Mouse (Mus musculus) CH12.LX (cell line): Measurements from ENCODE around the gene Fen1. TPM values are rescaled to one million over a fixed set of nuclear protein-coding genes. Genes with fewer than 3 reads are reported as not detected.
A peak's percentile ranks its signal among the peaks of the same experiment; 100 is the strongest.

Experiments
- DNase-seq: peaks from one replicate; pipeline ENCODE4 v3.0.0-alpha.2; 2013; ENCODE audit errors: extremely low read depth
- H3K27ac ChIP-seq: 2 replicates; pipeline ENCODE4 v1.5.1; 2012; ENCODE audit warnings: low read depth, mild to moderate bottlenecking, control low read depth, moderate library complexity; ENCODE audit not compliant: insufficient read depth
- H3K27me3 ChIP-seq: replicated peaks from 2 replicates; pipeline ENCODE3; 2012; ENCODE audit warnings: inconsistent platforms
- H3K36me3 ChIP-seq, 2 experiments: replicated peaks in 1 of 2; 2 replicates each; pipeline versions ENCODE3 to v1.6.1; 2012; ENCODE audit warnings: inconsistent platforms in 1 of 2, low read length in 1 of 2, mild to moderate bottlenecking in 1 of 2, mixed read lengths in 1 of 2, moderate library complexity in 1 of 2; ENCODE audit not compliant: control insufficient read depth in 1 of 2, insufficient read depth in 1 of 2
- H3K4me1 ChIP-seq, 2 experiments: 2 replicates each; pipeline ENCODE4 v1.6.1; 2012; ENCODE audit warnings: inconsistent platforms in 1 of 2, moderate library complexity in 1 of 2; ENCODE audit not compliant: insufficient read depth in 2 of 2, control insufficient read depth in 1 of 2
- H3K4me2 ChIP-seq: 2 replicates; pipeline ENCODE4 v1.6.1; 2012; ENCODE audit warnings: low read depth, mild to moderate bottlenecking, control low read depth; ENCODE audit not compliant: poor library complexity, insufficient read depth, severe bottlenecking
- H3K4me3 ChIP-seq, 3 experiments: fragments of 150-350 bp in 1 of 3; sonication (generic) in 1 of 3; replicated peaks in 1 of 3; 2 replicates each; pipeline versions ENCODE3 to v1.5.1; 2011 to 2012; ENCODE audit warnings: low read depth in 2 of 3, low read length in 2 of 3, mild to moderate bottlenecking in 2 of 3, moderate library complexity in 2 of 3, control low read depth in 1 of 3, improper control_type of control experiment in 1 of 3, inconsistent platforms in 1 of 3, mixed read lengths in 1 of 3; ENCODE audit not compliant: poor library complexity in 1 of 3
- H3K79me2 ChIP-seq: replicated peaks from 2 replicates; pipeline ENCODE4 v1.6.1; 2012; ENCODE audit warnings: mild to moderate bottlenecking, moderate library complexity; ENCODE audit not compliant: control insufficient read depth, poor library complexity, insufficient read depth, severe bottlenecking; ENCODE audit errors: extremely low read depth
- H3K9ac ChIP-seq: 2 replicates; pipeline ENCODE4 v1.6.1; 2012; ENCODE audit warnings: low read depth, mild to moderate bottlenecking, control low read depth, moderate library complexity; ENCODE audit not compliant: insufficient read depth
- H3K9me3 ChIP-seq: replicated peaks from 2 replicates; pipeline ENCODE3; 2012; ENCODE audit warnings: low read length, inconsistent platforms, mixed read lengths
- BHLHE40 ChIP-seq: IDR thresholded peaks from 2 replicates; pipeline ENCODE4 v1.6.1; 2011; ENCODE audit warnings: mild to moderate bottlenecking, low read depth, low read length, improper control_type of control experiment
- CHD1 ChIP-seq: IDR thresholded peaks from 2 replicates; pipeline ENCODE4 v1.6.1; 2012; ENCODE audit warnings: low read depth, low read length, improper control_type of control experiment, inconsistent platforms
- CHD2 ChIP-seq: IDR thresholded peaks from 2 replicates; pipeline ENCODE4 v1.6.1; 2011; ENCODE audit warnings: low read length, improper control_type of control experiment
- CTCF ChIP-seq, 2 experiments: IDR thresholded peaks in 1 of 2; conservative IDR thresholded peaks in 1 of 2; 2 replicates each; pipeline ENCODE4 v1.5.1; 2011 to 2012; ENCODE audit warnings: low read depth in 2 of 2, low read length in 2 of 2, improper control_type of control experiment in 1 of 2, inconsistent platforms in 1 of 2, mild to moderate bottlenecking in 1 of 2, moderate library complexity in 1 of 2
- E2F4 ChIP-seq: IDR thresholded peaks from 2 replicates; pipeline ENCODE4 v1.6.1; 2011; ENCODE audit warnings: low read depth, low read length, improper control_type of control experiment; ENCODE audit not compliant: insufficient replicate concordance
- ETS1 ChIP-seq: conservative IDR thresholded peaks from 2 replicates; pipeline ENCODE4 v1.6.1; 2012; ENCODE audit warnings: low read depth, mild to moderate bottlenecking, inconsistent platforms, low read length, improper control_type of control experiment, moderate library complexity
- GABPA ChIP-seq: IDR thresholded peaks from 2 replicates; pipeline ENCODE4 v1.6.1; 2012; ENCODE audit warnings: low read depth, low read length, improper control_type of control experiment, inconsistent platforms; ENCODE audit not compliant: insufficient replicate concordance
- HCFC1 ChIP-seq: IDR thresholded peaks from 2 replicates; pipeline ENCODE4 v1.6.1; 2012; ENCODE audit warnings: low read depth, mild to moderate bottlenecking, inconsistent platforms, low read length, improper control_type of control experiment
- MAX ChIP-seq: IDR thresholded peaks from 2 replicates; pipeline ENCODE4 v1.6.1; 2011; ENCODE audit warnings: low read length, improper control_type of control experiment
- MAZ ChIP-seq: IDR thresholded peaks from 2 replicates; pipeline ENCODE4 v1.6.1; 2012; ENCODE audit warnings: low read depth, mild to moderate bottlenecking, inconsistent platforms, low read length, improper control_type of control experiment, moderate library complexity
- MXI1 ChIP-seq: IDR thresholded peaks from 2 replicates; pipeline ENCODE4 v1.6.1; 2011; ENCODE audit warnings: mild to moderate bottlenecking, low read depth, low read length, improper control_type of control experiment
- MYC ChIP-seq: IDR thresholded peaks from 2 replicates; pipeline ENCODE4 v1.6.1; 2011; ENCODE audit warnings: low read depth, mild to moderate bottlenecking, improper control_type of control experiment, low read length
- NELFE ChIP-seq: IDR thresholded peaks from 2 replicates; pipeline ENCODE4 v1.6.1; 2011; ENCODE audit warnings: low read depth, low read length, improper control_type of control experiment
- NRF1 ChIP-seq: IDR thresholded peaks from 2 replicates; pipeline ENCODE4 v1.6.1; 2014; ENCODE audit warnings: low read depth, mild to moderate bottlenecking, inconsistent platforms, low read length, improper control_type of control experiment, moderate library complexity
- PAX5 ChIP-seq: IDR thresholded peaks from 2 replicates; pipeline ENCODE4 v1.6.1; 2012; ENCODE audit warnings: low read length, inconsistent platforms, mixed read lengths
- POLR2A ChIP-seq: IDR thresholded peaks from 2 replicates; pipeline ENCODE4 v1.6.1; 2011; ENCODE audit warnings: low read depth, mild to moderate bottlenecking, improper control_type of control experiment, low read length
- POLR2AphosphoS2 ChIP-seq: IDR thresholded peaks from 2 replicates; pipeline ENCODE4 v1.6.1; 2011; ENCODE audit warnings: low read depth, low read length, improper control_type of control experiment
- RAD21 ChIP-seq: IDR thresholded peaks from 2 replicates; pipeline ENCODE4 v1.6.1; 2011; ENCODE audit warnings: low read depth, mild to moderate bottlenecking, low read length, improper control_type of control experiment, moderate library complexity
- RCOR1 ChIP-seq: conservative IDR thresholded peaks from 2 replicates; pipeline ENCODE4 v1.6.1; 2012; ENCODE audit warnings: low read depth, mild to moderate bottlenecking, inconsistent platforms, low read length, improper control_type of control experiment
- SMC3 ChIP-seq: IDR thresholded peaks from 2 replicates; pipeline ENCODE4 v1.6.1; 2011; ENCODE audit warnings: low read depth, low read length, improper control_type of control experiment
- TCF12 ChIP-seq: IDR thresholded peaks from 2 replicates; pipeline ENCODE4 v1.6.1; 2014; ENCODE audit warnings: low read depth, mild to moderate bottlenecking, inconsistent platforms, low read length, improper control_type of control experiment
- UBTF ChIP-seq: IDR thresholded peaks from 2 replicates; pipeline ENCODE4 v1.6.1; 2012; ENCODE audit warnings: low read depth, mild to moderate bottlenecking, inconsistent platforms, low read length, improper control_type of control experiment, moderate library complexity
- USF2 ChIP-seq: conservative IDR thresholded peaks from 2 replicates; pipeline ENCODE4 v1.6.1; 2011; ENCODE audit warnings: low read depth, low read length, improper control_type of control experiment
- ZC3H11A ChIP-seq: IDR thresholded peaks from 2 replicates; pipeline ENCODE4 v1.6.1; 2012; ENCODE audit warnings: low read depth, mild to moderate bottlenecking, inconsistent platforms, low read length, improper control_type of control experiment
- ZNF384 ChIP-seq: IDR thresholded peaks from 2 replicates; pipeline ENCODE4 v1.6.1; 2012; ENCODE audit warnings: low read depth, low read length, improper control_type of control experiment, inconsistent platforms
- dilution Hi-C: fragments of 300-500 bp; cut with MboI; formaldehyde crosslinking; loops from 2 replicates; pipeline ENCODE4 v1.14.3; 2020; ENCODE audit warnings: low sequenced_read_pairs; ENCODE audit not compliant: extremely low pct_unique_long_range_greater_than_20kb, extremely low pct_ligation_motif_present
- in situ Hi-C: fragments of 300-500 bp; cut with MboI; formaldehyde crosslinking; loops from 3 replicates; pipeline ENCODE4 v1.14.3; 2019; ENCODE audit warnings: low sequenced_read_pairs, low pct_ligation_motif_present, low pct_unique_long_range_greater_than_20kb, mixed read lengths
- polyA plus RNA-seq: library from polyadenylated mRNA; unstranded; fragments of >175 nt; gene quantifications from 2 replicates; pipeline ENCODE4 v1.2.1, GENCODE M21; 2012; ENCODE audit warnings: low read depth; ENCODE audit not compliant: insufficient read length
- total RNA-seq, 2 experiments: library from RNA; depleted of rRNA; stranded (reverse); fragments of 300-350 nt in 1 of 2; fragments of >200 nt in 1 of 2; gene quantifications; 2 replicates each; pipeline ENCODE4 v1.2.3; 2012 to 2014

Gene Fen1
- total and polyA plus RNA-seq, 3 experiments: 111 to 156 (median 125) TPM

DNA sequence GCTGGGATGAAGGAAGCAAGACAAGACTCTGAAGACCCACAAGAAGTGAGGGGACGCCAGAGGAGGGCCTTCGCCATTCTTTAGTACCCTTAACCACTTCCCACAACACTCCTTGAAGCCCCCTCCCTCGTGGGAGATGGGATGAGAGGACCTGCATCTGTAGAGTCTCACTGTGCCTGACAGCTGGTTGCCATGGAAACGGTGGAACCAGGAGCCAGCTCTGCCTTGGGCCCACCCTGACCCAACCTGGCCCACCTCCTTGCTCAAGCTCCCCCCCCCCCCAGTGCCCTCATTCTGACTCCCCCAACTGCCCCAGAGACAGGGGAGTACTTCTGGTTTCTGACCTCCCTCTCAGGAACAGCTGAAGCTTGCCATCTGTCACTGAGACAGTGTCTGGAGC is 17.6 kb upstream of the Fen1 start:
- Histone ChIP-seq H3K27me3 (peaks cover 51% of the 10 kb centered on the region), H3K9me3 (no peaks in the 10 kb centered on the region), H3K4me3 (no peak overlapping the region), H3K4me1 (peaks cover 0 to 4% of the 10 kb centered on the region in 2 experiments; a peak in 2 of 4 replicates), H3K27ac (no peak overlapping the region), H3K9ac (no peak overlapping the region), H3K79me2 (no peaks in the 10 kb centered on the region), H3K4me2 (no peak overlapping the region), H3K36me3 (no peaks in the 10 kb centered on the region)
- dilution Hi-C loops (no loop called here), in situ Hi-C loops (no loop called here)
- TF ChIP-seq MYC (no peak), MAX (no peak), NELFE (no peak)
- no peak for DNase-seq

DNA sequence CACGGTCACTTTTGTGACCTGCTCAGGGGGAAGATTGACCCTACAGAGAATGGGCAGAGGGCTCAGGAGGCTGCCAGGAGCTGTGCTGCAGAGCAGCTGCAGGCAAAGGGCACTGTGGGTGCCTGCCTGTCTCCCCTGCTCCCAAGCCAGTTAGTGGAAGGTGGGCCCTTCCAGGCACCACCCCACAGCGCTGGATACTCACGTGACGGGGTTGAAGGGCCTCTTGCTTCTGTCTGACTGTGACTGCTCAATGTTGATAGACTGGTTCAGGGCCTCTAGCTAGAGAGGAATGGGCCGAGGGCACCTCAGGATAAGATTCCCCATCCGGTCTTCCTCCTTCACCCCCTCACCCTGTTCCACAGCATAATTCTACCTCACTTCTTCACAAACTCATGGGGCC is 15.6 kb upstream of the Fen1 start:
- Histone ChIP-seq H3K4me2 (no peak overlapping the region), H3K4me3 (no peak overlapping the region), H3K27me3 (peaks cover 32% of the 10 kb centered on the region), H3K79me2 (no peaks in the 10 kb centered on the region), H3K9me3 (no peaks in the 10 kb centered on the region), H3K9ac (no peak overlapping the region), H3K27ac (no peak overlapping the region), H3K4me1 (peaks cover 0 to 4% of the 10 kb centered on the region in 2 experiments; a peak in 2 of 4 replicates), H3K36me3 (no peaks in the 10 kb centered on the region)
- dilution Hi-C loops: no loop called here
- in situ Hi-C loops: no loop called here
- no peak for TF ChIP-seq USF2
- TF ChIP-seq POLR2AphosphoS2: no peak
- TF ChIP-seq UBTF: no peak
- no peak for DNase-seq

DNA sequence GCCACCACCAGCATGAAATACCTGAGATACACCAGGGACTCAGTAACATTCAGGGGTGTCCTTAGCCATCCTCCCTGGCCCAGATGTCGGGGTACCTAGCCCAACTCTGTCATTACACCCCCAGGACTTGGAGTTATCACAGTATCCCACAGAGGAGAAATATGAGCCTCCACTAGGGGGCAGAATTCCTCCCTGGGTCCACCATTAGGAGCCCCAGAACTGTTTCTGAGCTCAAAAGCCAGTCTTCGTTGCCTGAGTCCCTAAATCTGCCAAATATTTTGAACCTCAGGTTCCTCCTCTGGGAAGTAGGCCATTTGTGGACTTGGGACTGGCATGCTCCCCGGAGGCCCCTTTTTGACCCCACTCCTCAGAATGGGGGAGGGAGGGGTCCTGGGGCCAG is 15.1 kb upstream of the Fen1 start:
- dilution Hi-C loops: no loop called here
- TF ChIP-seq E2F4: no peak
- TF ChIP-seq RCOR1: no peak
- no peak for TF ChIP-seq NRF1
- TF ChIP-seq BHLHE40: no peak
- no peak for TF ChIP-seq TCF12
- TF ChIP-seq CHD2: no peak
- no peak for TF ChIP-seq MAX
- TF ChIP-seq MAZ: no peak
- TF ChIP-seq MXI1: no peak
- no peak for TF ChIP-seq ETS1
- peak; percentile 73 to 80 for TF ChIP-seq CTCF (conservative IDR thresholded peaks at IDR 0.05 in 1 of 2, IDR thresholded peaks at IDR 0.05 in 1 of 2; ENCODE audit: low read depth in 2 of 2, low read length in 2 of 2)
- no peak for TF ChIP-seq MYC
- no peak for TF ChIP-seq POLR2AphosphoS2
- peak; percentile 29 for TF ChIP-seq RAD21
- TF ChIP-seq USF2: no peak
- no peak for TF ChIP-seq POLR2A
- TF ChIP-seq HCFC1: no peak
- TF ChIP-seq ZC3H11A: no peak
- no peak for TF ChIP-seq UBTF
- no peak for TF ChIP-seq ZNF384
- no peak for TF ChIP-seq CHD1
- TF ChIP-seq GABPA: no peak
- no peak for TF ChIP-seq PAX5
- peak; percentile 45 for TF ChIP-seq SMC3
- TF ChIP-seq, all 38 proteins: peak for 3
- peaks cover 29% of the 10 kb centered on the region for H3K27me3 ChIP-seq

More for the DNA sequence above, 15.1 kb upstream of the Fen1 start:
- H3K36me3 ChIP-seq: no peaks in the 10 kb centered on the region
- no peaks in the 10 kb centered on the region for H3K79me2 ChIP-seq
- DNase-seq: peak; percentile 62
- H3K27ac ChIP-seq: no peak overlapping the region
- H3K9ac ChIP-seq: no peak overlapping the region
- H3K4me2 ChIP-seq: no peak overlapping the region
- no peaks in the 10 kb centered on the region for H3K9me3 ChIP-seq
- in situ Hi-C loops: no loop called here
- no peak overlapping the region for H3K4me3 ChIP-seq
- peaks cover 0 to 4% of the 10 kb centered on the region in 2 experiments; a peak in 2 of 4 replicates for H3K4me1 ChIP-seq
